Mouse (Mus musculus) skeletal muscle tissue, adult 2 months (tissue): Measurements from ENCODE around the gene 4932438H23Rik.

Experiments
- DNase-seq: peaks from one replicate; pipeline ENCODE4 v3.0.0-alpha.2; 2012; ENCODE audit warnings: low read depth, low spot score

4932438H23Rik gene

DNA sequence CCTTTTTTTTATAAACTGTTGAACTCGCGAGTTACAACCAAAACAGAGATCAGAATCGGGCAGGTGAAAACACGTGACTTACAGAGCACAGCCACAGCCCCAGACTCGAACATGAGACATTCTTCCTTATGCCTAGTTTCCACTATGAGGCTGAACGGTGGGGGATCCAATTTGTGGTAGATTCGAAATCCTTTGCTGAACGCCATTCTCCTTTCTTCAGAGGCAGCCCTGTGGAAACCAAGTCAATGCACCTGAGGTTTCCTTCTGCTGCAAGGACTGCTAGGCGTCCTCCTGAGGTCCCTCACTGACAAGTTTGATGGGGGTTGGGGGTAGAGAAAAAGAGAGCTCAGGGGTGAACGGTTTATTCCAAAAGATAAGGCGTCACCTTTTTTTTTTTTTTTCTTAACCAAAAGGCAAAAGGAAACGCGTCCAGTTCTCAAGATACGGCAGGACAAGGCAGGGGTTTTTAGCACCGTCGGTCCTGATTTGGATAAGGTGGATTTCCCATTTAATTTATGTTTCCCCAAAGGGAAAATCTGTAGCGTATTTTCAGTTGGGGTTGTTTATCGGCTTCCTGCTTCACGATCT is 84.9 kb downstream of the 4932438H23Rik start:
- no peak for DNase-seq

DNA sequence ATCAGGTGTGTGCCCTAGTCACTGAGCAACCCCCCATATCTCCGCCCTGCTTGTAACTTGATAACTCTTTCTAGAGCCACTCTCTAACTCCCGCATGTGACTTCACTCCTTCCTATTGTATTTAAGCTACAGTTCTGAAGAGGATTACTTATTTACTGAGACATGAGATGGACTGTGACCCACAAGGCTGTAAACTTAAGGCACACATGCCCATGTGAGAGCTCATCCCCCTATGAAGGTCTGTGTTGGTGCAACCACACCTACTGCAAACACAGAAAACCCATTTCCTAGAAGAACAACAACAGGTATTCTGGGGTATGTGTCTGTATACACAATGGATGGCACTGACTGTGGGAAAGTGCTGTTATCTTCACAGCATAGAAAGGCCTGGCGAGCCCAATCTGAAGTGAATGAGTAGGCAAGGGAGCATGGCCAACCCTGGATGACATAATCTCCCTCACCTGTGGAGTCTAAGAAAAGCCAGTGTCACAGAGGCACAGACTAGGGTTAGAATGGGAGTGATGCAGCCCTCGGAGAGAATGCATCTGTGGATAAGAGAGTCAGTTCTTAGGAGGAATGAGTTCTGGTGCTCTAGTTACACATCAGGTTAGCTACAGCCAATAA is 89.9 kb downstream of the 4932438H23Rik start:
- no peak for DNase-seq
